Mouse (Mus musculus) intestine, postnatal 0 days (tissue): ENCODE results near the gene Vsnl1. TPM values are rescaled to one million over a fixed set of nuclear protein-coding genes. Genes with fewer than 3 reads are reported as not detected.

ENCODE experiments used
- ATAC-seq: fragments of 200-750 bp; cut with Nextera tagmentation; 2 replicates; pipeline ENCODE4 v1.8.0; 2017; ENCODE audit warnings: mild to moderate bottlenecking, moderate TSS enrichment, moderate library complexity
- H3K27ac ChIP-seq: fragments of 300-500 bp; sonication (generic); 2 replicates; pipeline ENCODE4 v1.5.1; 2014; ENCODE audit warnings: mild to moderate bottlenecking, low read depth, low read length, moderate library complexity
- H3K27me3 ChIP-seq: fragments of 300-500 bp; sonication (generic); replicated peaks from 2 replicates; pipeline ENCODE4 v1.6.1; 2014; ENCODE audit warnings: low read length, mixed read lengths; ENCODE audit not compliant: control insufficient read depth, insufficient read depth
- H3K36me3 ChIP-seq: fragments of 300-500 bp; sonication (generic); 2 replicates; pipeline ENCODE4 v1.6.1; 2014; ENCODE audit warnings: mild to moderate bottlenecking, moderate library complexity; ENCODE audit not compliant: control insufficient read depth, insufficient read depth
- H3K4me1 ChIP-seq: fragments of 300-500 bp; sonication (generic); replicated peaks from 2 replicates; pipeline ENCODE4 v1.6.1; 2014; ENCODE audit warnings: antibody characterized with exemption, low read length, mixed read lengths; ENCODE audit not compliant: control insufficient read depth, insufficient read depth
- H3K4me2 ChIP-seq: fragments of 300-500 bp; sonication (generic); replicated peaks from 2 replicates; pipeline ENCODE4 v1.6.1; 2014; ENCODE audit warnings: low read depth, mild to moderate bottlenecking, moderate library complexity
- H3K4me3 ChIP-seq: fragments of 300-500 bp; sonication (generic); 2 replicates; pipeline ENCODE4 v1.5.1; 2014; ENCODE audit warnings: low read depth, low read length
- H3K9ac ChIP-seq: fragments of 300-500 bp; sonication (generic); 2 replicates; pipeline ENCODE4 v1.6.1; 2014; ENCODE audit warnings: mild to moderate bottlenecking, low read depth, low read length
- H3K9me3 ChIP-seq: fragments of 300-500 bp; sonication (generic); 2 replicates; pipeline ENCODE4 v1.6.1; 2016; ENCODE audit warnings: mixed run types; ENCODE audit not compliant: control insufficient read depth
- CTCF ChIP-seq: sonication (generic); IDR thresholded peaks from 2 replicates; pipeline ENCODE4 v1.5.1; 2016; ENCODE audit warnings: low read depth, mild to moderate bottlenecking, control low read depth, antibody characterized with exemption, moderate library complexity
- WGBS: fragments of 180-500 bp; shearing (Covaris S2); extraction: QIAGEN DNeasy Blood & Tissue Kit; methylation state at CpG from one replicate; pipeline ENCODE4 v1.1.7; 2014; 5-methylcytosine and 5-hydroxymethylcytosine counted together
- polyA plus RNA-seq: library from polyadenylated mRNA; unstranded; fragments of >200 nt; fragmentation: Nextera tagmentation; extraction: Ambion mirVana; gene quantifications from 2 replicates; pipeline ENCODE4 v1.2.1, GENCODE M21; 2015

Gene Vsnl1
- 0.17 and 0.39 TPM in 2 replicates for polyA plus RNA-seq

DNA sequence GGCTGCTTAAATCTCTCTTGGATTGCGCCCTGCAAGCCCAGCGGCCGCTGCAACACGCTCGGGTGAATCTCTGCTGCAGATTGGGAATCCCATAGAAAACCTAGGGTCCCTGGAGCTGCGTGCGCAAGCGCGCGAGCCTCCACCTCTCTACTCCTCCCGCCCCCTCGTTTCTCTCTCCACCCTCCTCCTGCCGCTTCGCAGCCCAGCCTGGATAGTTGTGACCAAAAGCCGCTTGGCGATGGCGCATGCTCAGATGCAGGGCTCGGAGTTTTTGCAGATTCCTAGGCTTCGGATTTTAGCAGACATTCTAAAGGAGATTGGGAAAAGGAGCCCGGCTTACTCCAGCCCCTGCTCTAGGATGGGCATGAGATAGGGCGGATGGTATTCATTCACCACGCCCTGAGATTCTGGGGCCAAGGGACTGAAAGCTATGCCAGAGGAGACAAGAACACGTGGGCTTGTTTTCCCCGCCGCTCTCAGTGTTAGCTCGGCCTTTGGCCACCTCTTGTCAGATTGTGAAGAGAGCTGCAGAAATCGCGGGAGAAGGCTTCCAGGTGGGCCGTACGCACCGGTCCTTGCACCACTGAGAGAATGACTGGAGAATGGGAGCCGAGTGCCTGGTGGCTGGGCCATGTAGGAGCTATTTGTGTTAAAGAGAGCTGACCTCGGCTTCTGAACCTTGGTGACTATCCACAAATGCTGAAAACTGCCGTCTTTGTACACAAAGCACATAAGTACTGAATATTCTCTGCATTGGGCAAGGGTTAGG lies at the start of gene Vsnl1:
Vsnl1 (minus strand) TSS at position 117 of the 769 bp plus-strand sequence.
- Histone ChIP-seq H3K27me3 (peaks cover 41% of the 10 kb centered on the region), H3K4me3 (peak within 1 kb of the TSS; percentile 36), H3K9me3 (no peaks in the 10 kb centered on the region), H3K9ac (no peak within 1 kb of the TSS), H3K4me1 (no peaks in the 10 kb centered on the region), H3K4me2 (peak within 1 kb of the TSS; percentile 61), H3K27ac (no peak within 1 kb of the TSS), H3K36me3 (no peaks in the 10 kb centered on the region)
- 2% methylated on average over 34 of the region's 34 CpGs for WGBS
- ATAC-seq: peak; percentile 28; the same call in 1 of the 2 replicates
- no peak for TF ChIP-seq CTCF

DNA sequence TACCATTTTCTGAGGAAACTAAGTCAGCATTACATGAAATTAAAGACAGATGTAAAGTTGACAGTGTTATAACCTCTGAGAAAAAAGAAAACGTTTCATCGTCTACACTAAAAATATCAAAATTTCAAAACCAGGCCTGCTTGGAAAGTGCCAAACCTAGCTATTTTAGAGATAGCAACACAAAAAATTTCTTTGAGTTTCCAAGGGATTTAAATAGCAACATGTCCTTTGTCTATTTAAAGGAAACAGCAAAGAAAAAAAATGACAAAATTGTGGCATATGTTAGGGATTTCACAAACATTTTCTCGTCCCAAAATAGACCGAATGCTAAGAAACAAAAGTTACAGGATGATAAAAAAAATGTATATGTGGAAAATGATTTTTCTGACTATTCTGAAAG lies 20.2 kb upstream of the Vsnl1 start:
- H3K9ac ChIP-seq: no peak overlapping the region
- no peak overlapping the region for H3K27ac ChIP-seq
- no peak for ATAC-seq
- 88% methylated on average over 4 of the region's 4 CpGs for WGBS
- H3K27me3 ChIP-seq: 0 out of 2 replicates have a peak, but pooled peaks cover 4% of the 10 kb centered on the region
- no peaks in the 10 kb centered on the region for H3K4me1 ChIP-seq
- no peak overlapping the region for H3K4me3 ChIP-seq
- H3K9me3 ChIP-seq: no peaks in the 10 kb centered on the region
- no peak for TF ChIP-seq CTCF
- no peaks in the 10 kb centered on the region for H3K36me3 ChIP-seq
- H3K4me2 ChIP-seq: no peak overlapping the region

DNA sequence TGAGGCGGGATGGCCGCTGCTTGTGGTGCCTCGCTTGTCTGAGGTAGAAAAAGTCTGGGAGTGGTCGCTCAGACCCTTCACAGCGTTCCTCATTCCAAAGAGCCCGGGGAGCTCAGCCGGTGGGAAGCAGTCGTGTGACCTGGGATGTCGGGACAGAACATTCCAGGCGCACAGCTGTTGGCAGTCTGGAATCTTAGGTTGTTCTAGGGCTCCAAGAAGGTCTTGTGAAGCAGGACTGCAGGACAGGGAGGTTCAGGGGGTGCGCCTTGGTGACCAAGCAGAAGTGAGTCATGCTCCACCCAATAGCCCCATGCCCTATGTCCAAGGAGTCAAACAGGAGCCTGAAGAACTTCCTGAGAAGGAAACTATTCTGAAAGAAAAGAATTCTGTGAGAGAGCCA lies 19.8 kb upstream of the Vsnl1 start:
- Histone ChIP-seq H3K4me1 (no peaks in the 10 kb centered on the region), H3K9ac (peak overlapping the region; percentile 48; the same call in 1 of the 2 replicates), H3K4me2 (peak overlapping the region; percentile 86), H3K36me3 (no peaks in the 10 kb centered on the region), H3K4me3 (peak overlapping the region; percentile 43), H3K27me3 (0 out of 2 replicates have a peak, but pooled peaks cover 4% of the 10 kb centered on the region), H3K27ac (no peak overlapping the region), H3K9me3 (no peaks in the 10 kb centered on the region)
- 4% methylated on average over 11 of the region's 11 CpGs for WGBS
- peak; percentile 45 for ATAC-seq
- TF ChIP-seq CTCF: no peak

DNA sequence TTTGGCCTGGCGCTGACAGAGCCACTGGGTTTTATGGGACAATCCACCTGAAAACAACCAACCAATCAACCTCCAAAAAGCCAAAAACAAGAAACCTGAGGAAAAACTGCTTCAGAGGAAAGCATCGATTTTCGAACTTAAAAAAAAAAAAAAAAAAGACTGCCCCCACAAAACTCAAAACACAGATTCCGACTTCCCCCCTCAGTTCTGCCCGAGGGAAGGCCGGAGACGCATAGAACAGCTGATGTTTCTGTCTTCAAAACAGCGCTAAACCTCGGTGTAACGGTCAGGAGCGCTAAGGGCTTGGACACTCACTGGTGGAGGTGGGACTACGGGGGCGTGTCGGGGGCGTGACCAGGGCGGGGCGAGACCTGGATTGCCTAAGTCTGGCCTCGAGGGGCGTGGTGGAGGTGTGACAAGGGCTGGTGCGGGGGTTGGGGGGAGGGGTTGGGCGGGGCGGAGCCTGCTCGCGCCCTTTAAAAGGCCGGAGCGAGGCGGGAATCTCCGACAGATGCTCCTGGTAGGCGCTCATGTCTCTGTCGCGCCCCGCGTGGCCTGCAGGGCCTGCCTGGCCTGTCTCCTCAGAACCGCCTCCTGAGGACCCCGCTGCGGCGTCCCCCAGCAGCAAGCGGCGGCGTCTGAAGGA lies 19.3 kb upstream of the Vsnl1 start, which contains the start of gene Rad51ap2:
Rad51ap2 (plus strand) TSS at position 531 of the 646 bp plus-strand sequence.
- WGBS: 1% methylated on average over 39 of the region's 40 CpGs
- Histone ChIP-seq H3K9ac (peak within 1 kb of the TSS; percentile 48; the same call in 1 of the 2 replicates), H3K27ac (no peak within 1 kb of the TSS), H3K9me3 (no peaks in the 10 kb centered on the region), H3K4me1 (no peaks in the 10 kb centered on the region), H3K36me3 (no peaks in the 10 kb centered on the region), H3K4me3 (peak within 1 kb of the TSS; percentile 43), H3K4me2 (peak within 1 kb of the TSS; percentile 86), H3K27me3 (0 out of 2 replicates have a peak, but pooled peaks cover 4% of the 10 kb centered on the region)
- ATAC-seq: peak; percentile 95
- peak; percentile 12; the same call in 1 of the 2 replicates for TF ChIP-seq CTCF

DNA sequence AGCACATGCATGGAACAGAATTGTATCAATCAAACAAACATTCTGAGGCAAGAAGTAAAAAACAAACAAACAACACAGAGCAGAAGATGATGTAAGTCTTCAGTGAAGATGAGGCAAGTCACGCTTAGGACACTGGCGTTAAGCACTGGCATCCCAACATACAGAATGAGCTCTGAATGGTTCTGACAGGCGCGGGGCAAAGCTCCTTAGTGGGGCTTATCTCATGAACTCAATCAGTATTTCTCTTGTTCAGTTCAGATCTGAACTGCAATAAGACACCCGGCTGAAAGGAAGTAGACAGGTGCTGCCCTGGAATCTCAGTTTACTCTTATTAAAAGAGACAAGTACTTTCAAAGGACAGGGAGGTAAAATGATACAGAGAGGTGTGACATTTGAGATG lies 17.7 kb upstream of the Vsnl1 start:
- Histone ChIP-seq H3K27me3 (0 out of 2 replicates have a peak, but pooled peaks cover 4% of the 10 kb centered on the region), H3K4me2 (no peak overlapping the region), H3K27ac (no peak overlapping the region), H3K4me3 (no peak overlapping the region), H3K9me3 (no peaks in the 10 kb centered on the region), H3K9ac (no peak overlapping the region), H3K4me1 (no peaks in the 10 kb centered on the region), H3K36me3 (no peaks in the 10 kb centered on the region)
- no peak for TF ChIP-seq CTCF
- 69% methylated on average over 5 of the region's 5 CpGs for WGBS
- ATAC-seq: no peak

DNA sequence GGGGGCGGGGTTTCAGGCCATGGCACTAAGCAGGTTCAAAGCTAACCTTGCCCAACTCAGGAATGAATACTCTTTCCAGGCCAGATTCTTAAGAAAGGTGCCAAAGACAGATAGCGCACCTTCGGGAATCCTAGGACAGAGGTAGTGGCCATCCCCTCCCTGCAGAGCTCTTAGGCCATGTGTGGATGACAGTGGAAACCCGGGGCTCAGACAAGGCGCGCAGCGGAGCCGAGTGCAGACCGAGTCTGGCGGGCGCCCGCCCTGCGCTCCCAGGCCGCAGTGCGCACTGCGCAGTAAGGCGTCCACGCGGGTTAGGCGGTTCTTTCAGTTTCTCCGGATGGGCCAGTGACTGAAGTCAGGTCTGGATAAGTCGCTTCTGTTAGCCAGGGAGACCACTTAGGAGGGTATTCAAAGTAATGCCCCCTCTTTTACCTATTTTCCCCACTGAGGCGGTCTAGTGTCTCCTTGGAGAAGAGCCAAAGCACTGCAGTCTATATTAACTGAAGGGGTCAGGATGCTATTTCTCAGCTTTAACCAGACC lies 1.6 kb upstream of the Vsnl1 start:
- TF ChIP-seq CTCF: no peak
- Histone ChIP-seq H3K4me2 (peak overlapping the region; percentile 61), H3K27ac (no peak overlapping the region), H3K4me3 (peak overlapping the region; percentile 14; the same call in 1 of the 2 replicates), H3K9ac (no peak overlapping the region), H3K27me3 (peaks cover 41% of the 10 kb centered on the region), H3K4me1 (no peaks in the 10 kb centered on the region), H3K36me3 (no peaks in the 10 kb centered on the region), H3K9me3 (no peaks in the 10 kb centered on the region)
- no peak for ATAC-seq
- 25% methylated on average over 23 of the region's 23 CpGs for WGBS
